10 mouse cellular contexts compared by ENCODE assay signal in the genomic region with DNA sequence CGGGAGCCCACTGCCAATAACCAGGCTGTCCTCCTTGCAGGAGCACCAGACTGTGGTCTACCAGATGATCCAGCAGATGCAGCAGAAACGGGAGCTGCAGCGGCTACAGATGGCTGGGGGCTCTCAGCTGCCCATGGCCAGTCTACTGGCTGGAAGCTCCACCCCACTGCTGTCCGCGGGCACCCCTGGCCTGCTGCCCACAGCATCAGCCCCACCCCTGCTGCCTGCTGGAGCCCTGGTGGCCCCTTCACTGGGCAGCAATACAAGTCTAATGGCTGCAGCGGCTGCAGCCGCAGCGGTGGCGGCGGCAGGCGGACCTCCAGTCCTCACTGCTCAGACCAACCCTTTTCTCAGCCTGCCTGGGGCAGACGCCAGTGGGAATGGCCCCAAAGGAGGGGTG. TPM values are rescaled to one million over a fixed set of nuclear protein-coding genes. Genes with fewer than 3 reads are reported as not detected.
DNase-seq lines count a peak whose midpoint lies in the region; ATAC-seq and TF ChIP-seq lines count a peak whose summit lies in the region.
"Had no signal": no experiment of that assay in that cellular context is flagged by ENCODE, and none has a peak within 500 bp of the region (broad histone marks: within the 10 kb centered on the region; RNA-seq: fewer than 3 reads in every experiment).

No protein-coding gene starts in this region.

- peaks cover 67% of the 10 kb centered on the region for H3K36me3 ChIP-seq in heart, embryonic 15.5 days
- peaks cover 30% of the 10 kb centered on the region for H3K36me3 ChIP-seq in hindbrain, embryonic 15.5 days
- H3K36me3 ChIP-seq in stomach, postnatal 0 days (ENCODE audit: control insufficient read depth, insufficient read depth, low read length): peaks cover 26% of the 10 kb centered on the region

- H3K4me2 ChIP-seq in heart, embryonic 15.5 days: 0 out of 2 replicates have a peak overlapping the region, but pooled peaks have one; percentile 8
- no peak overlapping the region for H3K4me2 ChIP-seq in hindbrain, embryonic 15.5 days
- no peak overlapping the region for H3K4me2 ChIP-seq in stomach, postnatal 0 days (replicated peaks; ENCODE audit: low read depth)
- H3K4me2 ChIP-seq: embryonic facial prominence, embryonic 13.5 days had no signal

- peak overlapping the region; percentile 14; the same call in 1 of the 2 replicates for H3K9ac ChIP-seq in heart, embryonic 15.5 days
- no peak overlapping the region for H3K9ac ChIP-seq in hindbrain, embryonic 15.5 days
- H3K9ac ChIP-seq in stomach, postnatal 0 days (ENCODE audit: low read length): no peak overlapping the region
- H3K9ac ChIP-seq: embryonic facial prominence, embryonic 13.5 days had no signal

- whole genome bisulfite sequencing in heart, embryonic 15.5 days: 70% methylated on average over 12 of the region's 12 CpGs
- 60% methylated on average over 12 of the region's 12 CpGs for WGBS in hindbrain, embryonic 15.5 days
- 79% methylated on average over 12 of the region's 12 CpGs for WGBS in stomach, postnatal 0 days

- no peaks in the 10 kb centered on the region for H3K27me3 ChIP-seq in heart, embryonic 15.5 days
- H3K27me3 ChIP-seq in hindbrain, embryonic 15.5 days: no peaks in the 10 kb centered on the region
- H3K27me3 ChIP-seq in stomach, postnatal 0 days (ENCODE audit: control insufficient read depth, insufficient read depth, low read length): no peaks in the 10 kb centered on the region
- H3K27me3 ChIP-seq: embryonic facial prominence, embryonic 13.5 days had no signal

- TF ChIP-seq EP300 in stomach, postnatal 0 days (optimal IDR thresholded peaks at IDR 0.05): no peak

- no peak for TF ChIP-seq CTCF in stomach, postnatal 0 days (IDR thresholded peaks at IDR 0.05; ENCODE audit: low read depth)

- H3K27ac ChIP-seq in heart, embryonic 15.5 days: peak overlapping the region; percentile 51
- no peak overlapping the region for H3K27ac ChIP-seq in hindbrain, embryonic 15.5 days (replicated peaks)
- H3K27ac ChIP-seq in stomach, postnatal 0 days (replicated peaks): no peak overlapping the region
- H3K27ac ChIP-seq: embryonic facial prominence, embryonic 13.5 days had no signal

- H3K4me3 ChIP-seq in heart, embryonic 15.5 days: no peak overlapping the region
- no peak overlapping the region for H3K4me3 ChIP-seq in hindbrain, embryonic 15.5 days
- H3K4me3 ChIP-seq in stomach, postnatal 0 days (ENCODE audit: low read depth, low read length): no peak overlapping the region
- H3K4me3 ChIP-seq: embryonic facial prominence, embryonic 13.5 days; megakaryocyte, embryonic 14.5 days had no signal

- intact Hi-C loops in heart, postnatal 36 days (cut with DNase I): no loop called here

- DNase-seq in heart, postnatal 36 days: no peak
- DNase-seq in retina, postnatal 1 day: peak; percentile 82
- DNase-seq in retina, embryonic 14.5 days (ENCODE audit: low spot score): no peak
- DNase-seq in stomach, postnatal 0 days (ENCODE audit: low spot score): peak; percentile 36
- DNase-seq: kidney, postnatal 14 days had no signal

- H3K9me3 ChIP-seq in heart, embryonic 15.5 days (replicated peaks): no peaks in the 10 kb centered on the region
- no peaks in the 10 kb centered on the region for H3K9me3 ChIP-seq in hindbrain, embryonic 15.5 days
- no peaks in the 10 kb centered on the region for H3K9me3 ChIP-seq in stomach, postnatal 0 days (ENCODE audit: control insufficient read depth, low read length)
- H3K9me3 ChIP-seq: embryonic facial prominence, embryonic 13.5 days; megakaryocyte, embryonic 14.5 days had no signal

- H3K4me1 ChIP-seq in heart, embryonic 15.5 days (replicated peaks): peaks cover 26% of the 10 kb centered on the region
- peaks cover 25% of the 10 kb centered on the region for H3K4me1 ChIP-seq in hindbrain, embryonic 15.5 days (replicated peaks)
- no peaks in the 10 kb centered on the region for H3K4me1 ChIP-seq in stomach, postnatal 0 days (replicated peaks; ENCODE audit: control insufficient read depth, insufficient read depth)

- ATAC-seq in heart, embryonic 15.5 days (replicated peaks; ENCODE audit: insufficient number of reproducible peaks, insufficient read depth, low FRiP score, low read depth): peak; percentile 48; the same call in 1 of the 2 replicates
- ATAC-seq in hindbrain, embryonic 15.5 days (ENCODE audit: low FRiP score, low read depth): peak; percentile 58; the same call in 1 of the 2 replicates
- no peak for ATAC-seq in stomach, postnatal 0 days (ENCODE audit: low FRiP score, low TSS enrichment)
- no peak for ATAC-seq in erythroid progenitor cell, adult 5-6 weeks (replicated peaks; ENCODE audit: low FRiP score, poor library complexity, severe bottlenecking)

RNA-seq across cellular contexts. Expression of gene Cisd3, which starts 5.2 kb away (rescaled TPM):
- 60.7 and 69.4 TPM in 2 replicates for polyA plus RNA-seq in heart, embryonic 15.5 days (2015; fragmentation: Nextera tagmentation; extraction: Ambion mirVana)
- 100 to 1,000 TPM; 146 TPM for total RNA-seq in heart, postnatal 36 days (2021)
- polyA plus RNA-seq in hindbrain, embryonic 15.5 days (2015; fragmentation: Nextera tagmentation; extraction: Ambion mirVana): 33.2 and 37.0 TPM in 2 replicates
- polyA plus RNA-seq in stomach, postnatal 0 days (2015; fragmentation: Nextera tagmentation; extraction: Ambion mirVana): 44.2 TPM in 2 replicates
- total RNA-seq in erythroid progenitor cell, adult 5-6 weeks (2015; ENCODE audit: low replicate concordance): 6.3 TPM in 1 of 2 replicates, not detected in the other
- not detected in 2 replicates for total RNA-seq in erythroid progenitor cell, adult 5-6 weeks (2017; ENCODE audit: low replicate concordance)

RNA-seq across cellular contexts. Expression of gene Mllt6, which starts 17.2 kb away (rescaled TPM):
- 2.2 and 2.3 TPM in 2 replicates for polyA plus RNA-seq in heart, embryonic 15.5 days (2015; fragmentation: Nextera tagmentation; extraction: Ambion mirVana)
- total RNA-seq in heart, postnatal 36 days (2021): 10 to 100 TPM; 67.0 to 68.8 TPM
- polyA plus RNA-seq in hindbrain, embryonic 15.5 days (2015; fragmentation: Nextera tagmentation; extraction: Ambion mirVana): 3.4 and 3.5 TPM in 2 replicates
- 1.1 TPM in 2 replicates for polyA plus RNA-seq in stomach, postnatal 0 days (2015; fragmentation: Nextera tagmentation; extraction: Ambion mirVana)
- 2.1 and 9.7 TPM in 2 replicates for total RNA-seq in erythroid progenitor cell, adult 5-6 weeks (2015; ENCODE audit: low replicate concordance)
- 1.3 and 3.9 TPM in 2 replicates for total RNA-seq in erythroid progenitor cell, adult 5-6 weeks (2017; ENCODE audit: low replicate concordance)

RNA-seq across cellular contexts. Expression of gene Pcgf2, which starts 19.9 kb away (rescaled TPM):
- polyA plus RNA-seq in heart, embryonic 15.5 days (2015; fragmentation: Nextera tagmentation; extraction: Ambion mirVana): 10.9 and 11.5 TPM in 2 replicates
- 1 to 10 TPM; 5.2 to 7.4 TPM for total RNA-seq in heart, postnatal 36 days (2021)
- 18.9 and 19.5 TPM in 2 replicates for polyA plus RNA-seq in hindbrain, embryonic 15.5 days (2015; fragmentation: Nextera tagmentation; extraction: Ambion mirVana)
- polyA plus RNA-seq in stomach, postnatal 0 days (2015; fragmentation: Nextera tagmentation; extraction: Ambion mirVana): 5.9 and 6.6 TPM in 2 replicates
- 5.9 TPM in 1 of 2 replicates, not detected in the other for total RNA-seq in erythroid progenitor cell, adult 5-6 weeks (2015; ENCODE audit: low replicate concordance)
- total RNA-seq in erythroid progenitor cell, adult 5-6 weeks (2017; ENCODE audit: low replicate concordance): 2.1 TPM in 1 of 2 replicates, not detected in the other

RNA-seq across cellular contexts. Expression of gene Psmb3, which starts 22.8 kb away (rescaled TPM):
- polyA plus RNA-seq in heart, embryonic 15.5 days (2015; fragmentation: Nextera tagmentation; extraction: Ambion mirVana): 337 and 364 TPM in 2 replicates
- 100 to 1,000 TPM; 141 to 151 TPM for total RNA-seq in heart, postnatal 36 days (2021)
- polyA plus RNA-seq in hindbrain, embryonic 15.5 days (2015; fragmentation: Nextera tagmentation; extraction: Ambion mirVana): 416 and 449 TPM in 2 replicates
- polyA plus RNA-seq in stomach, postnatal 0 days (2015; fragmentation: Nextera tagmentation; extraction: Ambion mirVana): 405 and 438 TPM in 2 replicates
- 20.5 and 50.7 TPM in 2 replicates for total RNA-seq in erythroid progenitor cell, adult 5-6 weeks (2015; ENCODE audit: low replicate concordance)
- 7.9 and 45.8 TPM in 2 replicates for total RNA-seq in erythroid progenitor cell, adult 5-6 weeks (2017; ENCODE audit: low replicate concordance)

RNA-seq across cellular contexts. Expression of gene Epop, which starts 50.9 kb away (rescaled TPM):
- polyA plus RNA-seq in heart, embryonic 15.5 days (2015; fragmentation: Nextera tagmentation; extraction: Ambion mirVana): 0.71 and 1.1 TPM in 2 replicates
- total RNA-seq in heart, postnatal 36 days (2021): 1 to 10 TPM in 1 of 2 experiments, under 1 TPM in 1; 0.95 to 2.4 TPM
- 2.6 and 3.0 TPM in 2 replicates for polyA plus RNA-seq in hindbrain, embryonic 15.5 days (2015; fragmentation: Nextera tagmentation; extraction: Ambion mirVana)
- polyA plus RNA-seq in stomach, postnatal 0 days (2015; fragmentation: Nextera tagmentation; extraction: Ambion mirVana): 9.7 and 10.8 TPM in 2 replicates
- total RNA-seq in erythroid progenitor cell, adult 5-6 weeks (2015; ENCODE audit: low replicate concordance): 1.4 TPM in 1 of 2 replicates, not detected in the other
- not detected in 2 replicates for total RNA-seq in erythroid progenitor cell, adult 5-6 weeks (2017; ENCODE audit: low replicate concordance)

Comparison
In these comparisons a context has a peak if more than half of its experiments do, and no peak if none do; other contexts are left out.
1. DNase-seq: peak in retina, postnatal 1 day (single experiment) and stomach, postnatal 0 days (single experiment); none in heart, postnatal 36 days (0 of 2) and retina, embryonic 14.5 days (single experiment).
2. ATAC-seq: peak in heart, embryonic 15.5 days (single experiment) and hindbrain, embryonic 15.5 days (single experiment); none in stomach, postnatal 0 days (single experiment) and erythroid progenitor cell, adult 5-6 weeks (single experiment).